Mouse (Mus musculus): ENCODE results near the gene Fam170b.

DNA sequence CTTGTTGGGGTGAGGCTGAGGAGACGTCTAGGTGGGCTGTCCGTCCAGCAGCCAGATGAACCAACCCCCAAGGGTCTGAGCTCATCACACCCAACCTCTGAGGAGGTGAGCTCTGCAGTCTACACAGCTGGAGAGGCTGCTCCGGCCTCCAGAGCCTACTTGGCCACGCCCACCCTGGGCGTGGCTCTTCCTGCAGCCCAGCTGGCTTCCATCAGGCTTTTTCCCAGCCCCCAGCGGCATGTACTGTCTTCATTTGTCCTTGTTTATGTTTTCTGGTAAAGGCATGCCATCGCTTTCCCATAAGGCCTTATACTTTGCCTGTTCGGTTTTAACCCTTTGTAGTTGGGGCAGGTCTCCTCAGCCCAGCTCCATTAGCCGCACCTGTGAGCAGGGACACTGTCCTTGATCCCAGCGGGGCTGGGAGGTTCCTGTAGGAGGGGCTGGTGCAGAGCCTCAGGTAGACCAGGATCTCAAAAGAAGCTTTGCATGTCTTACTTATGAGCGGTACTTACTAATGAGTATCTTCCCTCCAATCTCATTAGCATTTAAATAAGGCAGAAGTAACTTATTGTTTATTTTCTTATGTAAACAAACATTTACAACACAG lies 8.2 kb upstream of the Fam170b start:
- no peak for TF ChIP-seq CTCF (IDR thresholded peaks at IDR 0.05; ENCODE audit: borderline replicate concordance, insufficient read depth, low read length)
- no peak for TF ChIP-seq POLR2A (IDR thresholded peaks at IDR 0.05; ENCODE audit: low read depth, low read length)
